Mouse (Mus musculus): ENCODE measurements at regions not wholly inside any gene's neighbourhood (a gene's known extent, or its start where the extent isn't known, plus 50 kb on each side); places are given as distances from the start of the nearest gene placed in this dataset.

GRCm38 (mm10) chr7:37241781-37242180 is 531.7 kb downstream of the Zfp536 start:
- DNase-seq = no peak

GRCm38 (mm10) chr7:37242476-37242875 is 531.0 kb downstream of the Zfp536 start:
- no peak for DNase-seq

GRCm38 (mm10) chr7:37246156-37246555 is 527.3 kb downstream of the Zfp536 start:
- DNase-seq = no peak

DNA sequence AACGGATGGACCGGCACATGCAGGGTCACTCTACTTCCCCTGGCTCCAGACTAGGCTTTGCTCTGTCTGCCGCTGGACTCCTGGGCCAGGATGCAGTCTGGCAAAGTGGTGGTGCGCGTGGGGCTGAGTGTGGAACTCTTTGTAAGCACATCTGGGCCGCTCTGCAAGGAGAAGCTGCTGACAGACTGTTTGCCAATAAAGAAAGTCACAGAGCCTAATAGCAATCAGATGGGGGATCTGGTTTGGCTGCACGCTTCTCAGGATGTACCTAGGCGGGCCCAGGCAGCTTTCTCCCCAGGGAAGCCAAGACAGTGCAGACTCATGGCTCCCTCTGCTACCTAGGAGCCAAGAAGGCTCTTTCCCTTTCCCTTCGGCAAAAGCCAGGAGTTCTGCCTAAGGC is 519.0 kb downstream of the Zfp536 start:
- no peak for DNase-seq

GRCm38 (mm10) chr7:37255840-37256239 is 517.6 kb downstream of the Zfp536 start:
- DNase-seq = no peak

- DNase-seq = no peak
Observed at GRCm38 (mm10) chr7:37259293-37259692, 514.1 kb downstream of the Zfp536 start.

DNA sequence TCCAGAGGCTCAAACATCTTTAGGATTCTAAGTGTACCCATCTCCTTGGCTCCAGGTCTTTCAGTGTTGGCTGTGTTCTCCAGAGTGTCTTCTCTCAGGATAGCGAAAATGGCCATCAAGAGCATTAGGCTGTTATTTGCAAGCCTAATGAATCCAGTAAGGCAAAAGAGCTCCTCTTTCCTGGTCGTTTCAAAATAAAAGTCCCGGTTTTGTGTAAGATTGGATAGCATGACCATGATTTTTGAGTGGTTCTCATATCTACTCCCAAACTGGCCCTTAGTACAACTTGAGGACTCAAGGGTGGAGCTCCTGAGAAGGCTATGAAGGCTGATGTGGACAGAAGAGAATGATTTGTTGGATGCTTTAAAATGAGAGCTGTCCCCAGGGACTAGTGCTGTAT is 510.6 kb downstream of the Zfp536 start:
- no peak for DNase-seq

DNA sequence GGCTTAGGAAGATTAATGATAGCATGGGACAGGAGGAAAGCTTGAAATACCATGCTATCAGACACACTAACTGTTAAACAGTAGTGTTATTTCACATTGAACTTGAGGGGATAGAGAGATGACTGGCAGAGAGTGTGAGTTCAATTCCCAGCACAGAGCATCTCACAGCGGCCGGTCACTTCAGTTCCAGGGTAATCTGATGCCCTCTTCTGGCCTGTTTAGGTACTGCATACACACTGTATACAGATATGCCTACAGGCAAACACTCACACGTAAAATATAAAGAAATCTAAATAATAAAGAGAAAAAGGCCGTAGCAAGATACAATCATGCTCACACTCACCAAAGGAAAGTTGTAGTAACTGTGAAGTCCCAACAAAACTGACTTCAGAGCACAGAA is 506.0 kb downstream of the Zfp536 start:
- DNase-seq = no peak

DNA sequence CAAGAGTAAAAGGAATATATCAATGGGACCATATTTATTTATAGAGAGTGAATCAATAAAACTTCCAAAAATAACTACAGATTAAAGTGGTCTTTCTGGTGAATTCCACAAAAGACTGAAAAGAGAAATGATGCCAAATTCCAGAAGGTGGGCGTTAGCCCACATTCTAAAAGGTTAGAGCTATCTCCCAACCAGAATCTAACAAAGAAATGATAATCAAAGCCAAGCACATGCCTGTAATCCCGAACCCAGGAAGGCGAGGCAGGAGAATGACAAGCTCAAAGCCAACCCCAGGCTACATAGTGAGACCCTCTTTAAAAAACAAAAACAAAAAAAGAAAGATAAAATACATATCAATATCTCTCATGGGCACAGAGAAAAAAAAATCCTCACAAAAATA is 502.6 kb downstream of the Zfp536 start:
- DNase-seq = no peak

GRCm38 (mm10) chr7:37290018-37290417 is 483.4 kb downstream of the Zfp536 start:
- DNase-seq = no peak

- DNase-seq = no peak
Observed at GRCm38 (mm10) chr7:37290493-37291045, 482.9 kb downstream of the Zfp536 start.

DNA sequence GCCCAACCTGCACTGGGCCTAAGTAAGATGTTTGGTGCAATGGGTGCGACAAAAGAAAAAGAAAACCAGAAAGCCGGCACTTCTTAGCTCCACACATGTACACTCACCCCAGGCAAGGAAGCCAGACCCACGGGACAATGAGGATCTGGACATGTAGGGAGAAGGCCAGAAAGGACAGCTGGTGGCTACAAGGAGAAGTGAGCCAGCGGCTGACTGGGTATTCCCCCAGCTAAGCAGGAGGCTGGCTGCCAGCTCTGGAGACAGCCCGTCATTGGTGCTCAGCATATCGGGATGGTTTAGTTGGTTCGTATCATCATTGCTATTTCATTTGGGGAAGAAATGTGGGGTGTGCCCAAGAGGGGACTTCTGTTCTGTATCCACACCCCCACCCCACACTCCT is 481.7 kb downstream of the Zfp536 start:
- DNase-seq = peak; percentile 25 to 37

- DNase-seq = no peak
Observed at GRCm38 (mm10) chr7:37292554-37292953, 480.9 kb downstream of the Zfp536 start.

- DNase-seq = no peak
Observed at GRCm38 (mm10) chr7:37298888-37299287, 474.6 kb downstream of the Zfp536 start.

- no peak for DNase-seq
Observed at GRCm38 (mm10) chr7:37305463-37305862, 468.0 kb downstream of the Zfp536 start.

DNA sequence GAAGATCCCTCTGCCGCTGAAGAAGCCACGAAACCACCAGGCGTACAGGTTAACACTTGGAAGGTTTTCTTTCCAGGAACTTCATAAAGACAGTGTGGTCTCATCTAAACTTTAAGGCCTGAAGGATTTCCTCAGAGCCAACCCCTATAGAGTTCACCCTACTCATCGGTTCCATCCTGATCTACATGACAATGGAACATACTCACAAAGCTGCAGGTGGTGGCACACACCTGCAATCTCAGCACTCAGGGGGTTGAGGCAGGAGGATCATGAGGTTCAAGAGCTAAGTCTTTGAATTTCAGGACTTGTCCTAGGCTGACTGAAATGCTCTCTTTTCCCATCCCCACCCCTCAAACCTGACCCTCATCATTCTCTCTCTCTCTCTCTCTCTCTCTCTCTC is 466.2 kb downstream of the Zfp536 start:
- no peak for DNase-seq

DNA sequence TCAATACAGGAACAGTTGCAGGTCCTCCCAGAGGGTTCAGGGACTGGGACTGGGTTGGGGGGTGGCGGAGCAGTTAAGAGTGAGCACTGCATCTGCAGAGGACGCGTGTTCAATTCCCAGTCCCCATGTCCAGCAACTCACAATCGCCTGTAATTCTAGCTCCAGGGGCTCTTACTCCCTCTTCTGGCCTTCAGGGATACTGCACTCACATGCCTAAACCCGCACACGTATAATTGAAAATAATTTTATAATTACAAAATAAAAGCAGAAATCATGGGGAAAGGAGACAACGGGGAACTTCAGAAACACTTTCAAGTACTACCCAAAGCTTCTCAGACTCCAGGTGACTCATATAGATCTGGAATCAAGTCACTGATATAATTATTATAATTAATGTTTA is 448.8 kb downstream of the Zfp536 start:
- DNase-seq = no peak

- DNase-seq = no peak
Observed at GRCm38 (mm10) chr7:37333451-37333850, 440.0 kb downstream of the Zfp536 start.

- DNase-seq = no peak
Observed at GRCm38 (mm10) chr7:37335212-37335611, 438.2 kb downstream of the Zfp536 start.

DNA sequence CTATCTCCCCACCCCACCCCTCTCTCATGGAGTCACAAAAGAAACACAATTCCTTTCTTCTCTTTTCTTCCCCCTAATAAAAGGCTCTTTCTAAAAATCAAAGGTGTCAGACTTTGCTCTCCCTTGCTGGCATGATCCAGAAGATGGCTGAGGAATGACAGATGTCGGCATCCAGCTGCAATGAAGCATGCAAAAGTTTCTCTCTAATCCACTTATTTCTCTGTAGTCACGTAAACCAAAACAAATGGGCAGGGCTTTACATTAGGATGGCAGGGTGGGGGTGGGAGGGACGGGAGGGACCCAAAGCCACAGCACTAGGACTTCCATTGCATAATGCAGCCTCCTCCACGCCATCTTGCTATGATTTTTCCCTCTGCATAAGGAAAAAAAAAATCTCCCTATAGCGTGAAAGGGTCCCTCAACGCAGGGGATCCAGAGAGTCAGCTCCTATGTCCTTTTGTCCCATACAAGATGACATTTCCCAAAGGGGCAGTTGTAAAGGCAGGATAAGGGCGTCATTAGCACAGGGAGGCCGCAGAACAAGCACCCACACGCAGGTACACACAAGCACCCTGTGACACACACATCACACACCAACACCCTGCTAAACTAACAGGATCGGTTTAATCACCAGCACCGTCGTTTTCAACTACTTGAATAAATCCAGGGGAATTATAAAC is 437.1 kb downstream of the Zfp536 start:
- peak in 1 of 2 experiments; percentile 57 for DNase-seq

GRCm38 (mm10) chr7:37336851-37337531 is 436.4 kb downstream of the Zfp536 start:
- DNase-seq = peak; percentile 84 to 85

GRCm38 (mm10) chr7:37337616-37338015 is 435.8 kb downstream of the Zfp536 start:
- peak; percentile 44 to 64 for DNase-seq

DNA sequence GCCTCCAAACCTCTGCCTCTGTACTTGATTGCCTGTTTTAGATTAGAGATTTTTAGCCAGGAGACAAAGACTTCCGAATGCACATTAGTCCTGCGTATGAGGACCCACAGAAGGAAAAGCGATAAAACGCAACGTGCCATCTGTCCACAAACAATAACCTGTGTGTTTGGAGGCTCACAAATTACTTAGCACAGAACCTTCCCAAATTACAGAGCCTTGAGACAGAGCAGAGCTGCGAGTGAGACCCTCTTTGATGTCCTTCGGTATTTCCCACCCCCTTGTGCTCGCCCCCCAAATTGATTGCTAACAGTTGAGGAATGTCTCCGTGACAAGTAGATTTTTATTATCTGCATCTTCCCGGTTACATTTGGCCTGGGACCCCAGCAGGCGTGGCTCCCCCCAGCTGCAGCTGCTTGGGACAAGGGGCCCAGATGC is 435.4 kb downstream of the Zfp536 start:
- peak in 1 of 2 experiments; percentile 52 for DNase-seq

- peak; percentile 57 to 66 for DNase-seq
Observed at GRCm38 (mm10) chr7:37342613-37343012, 430.8 kb downstream of the Zfp536 start.

Data from cerebellum, adult 18-20 months (tissue).